Mouse (Mus musculus): ENCODE results near the gene Gnb1l.

Gnb1l gene

GRCm38 (mm10) chr16:18498558-18498990 lies at the start of gene Gnb1l, which contains the start of gene Rtl10:
Gene Gnb1l (plus strand): TSS chr16:18498713.
Gene Rtl10 (plus strand): TSS chr16:18498901.
- peak; percentile 86 to 94 for DNase-seq (ENCODE audit: low spot score in 2 of 2)

- DNase-seq (ENCODE audit: low spot score in 2 of 2): peak in 1 of 2 experiments; percentile 63
These were observed 49.5 kb upstream of the Gnb1l start for GRCm38 (mm10) chr16:18449005-18449404.

- no peak for DNase-seq (ENCODE audit: low spot score in 2 of 2)
These were observed 46.9 kb upstream of the Gnb1l start for GRCm38 (mm10) chr16:18451486-18452181.

GRCm38 (mm10) chr16:18452361-18452862 lies 46.1 kb upstream of the Gnb1l start:
- no peak for DNase-seq (ENCODE audit: low spot score in 2 of 2)

- no peak for DNase-seq (ENCODE audit: low spot score in 2 of 2)
These were observed 44.7 kb upstream of the Gnb1l start for GRCm38 (mm10) chr16:18453846-18454245.

- no peak for DNase-seq (ENCODE audit: low spot score in 2 of 2)
These were observed 43.1 kb upstream of the Gnb1l start for GRCm38 (mm10) chr16:18455407-18455806.

GRCm38 (mm10) chr16:18458661-18459060 lies 39.9 kb upstream of the Gnb1l start:
- DNase-seq (ENCODE audit: low spot score in 2 of 2): no peak

- DNase-seq (ENCODE audit: low spot score in 2 of 2): no peak
These were observed 39.1 kb upstream of the Gnb1l start for GRCm38 (mm10) chr16:18459335-18459954.

GRCm38 (mm10) chr16:18459955-18460370 lies 38.5 kb upstream of the Gnb1l start:
- DNase-seq (ENCODE audit: low spot score in 2 of 2): peak in 1 of 2 experiments; percentile 18

- DNase-seq (ENCODE audit: low spot score in 2 of 2): no peak
These were observed 37.7 kb upstream of the Gnb1l start for GRCm38 (mm10) chr16:18460826-18461225.

GRCm38 (mm10) chr16:18462031-18462430 lies 36.5 kb upstream of the Gnb1l start:
- no peak for DNase-seq (ENCODE audit: low spot score in 2 of 2)

GRCm38 (mm10) chr16:18462598-18462997 lies 35.9 kb upstream of the Gnb1l start:
- no peak for DNase-seq (ENCODE audit: low spot score in 2 of 2)

- DNase-seq (ENCODE audit: low spot score in 2 of 2): no peak
These were observed 34.2 kb upstream of the Gnb1l start for GRCm38 (mm10) chr16:18464271-18464670.

- DNase-seq (ENCODE audit: low spot score in 2 of 2): no peak
These were observed 27.7 kb upstream of the Gnb1l start for GRCm38 (mm10) chr16:18470829-18471228.

- DNase-seq (ENCODE audit: low spot score in 2 of 2): no peak
These were observed 27.0 kb upstream of the Gnb1l start for GRCm38 (mm10) chr16:18471381-18471955.

- no peak for DNase-seq (ENCODE audit: low spot score in 2 of 2)
These were observed 26.5 kb upstream of the Gnb1l start for GRCm38 (mm10) chr16:18471976-18472375.

- DNase-seq (ENCODE audit: low spot score in 2 of 2): no peak
These were observed 26.1 kb upstream of the Gnb1l start for GRCm38 (mm10) chr16:18472416-18472815.

- DNase-seq (ENCODE audit: low spot score in 2 of 2): no peak
These were observed 25.5 kb upstream of the Gnb1l start for GRCm38 (mm10) chr16:18472976-18473375.

- no peak for DNase-seq (ENCODE audit: low spot score in 2 of 2)
These were observed 24.5 kb upstream of the Gnb1l start for GRCm38 (mm10) chr16:18474021-18474420.

- no peak for DNase-seq (ENCODE audit: low spot score in 2 of 2)
These were observed 20.5 kb upstream of the Gnb1l start for GRCm38 (mm10) chr16:18477996-18478395.

GRCm38 (mm10) chr16:18479667-18480066 lies 18.8 kb upstream of the Gnb1l start:
- DNase-seq (ENCODE audit: low spot score in 2 of 2): peak in 1 of 2 experiments; percentile 19

- DNase-seq (ENCODE audit: low spot score in 2 of 2): no peak
These were observed 17.5 kb upstream of the Gnb1l start for GRCm38 (mm10) chr16:18480933-18481485.

Measured in urinary bladder, postnatal 36 days (tissue).